Mouse (Mus musculus): ENCODE results near the gene Slx4.
"Not testable (repeated sequence)": the region's sequence is repeated elsewhere in the genome, so short reads cannot be mapped to it uniquely, and the experiment has no call there.

Slx4 gene

GRCm38 (mm10) chr16:4003489-4004398 lies at the start of gene Slx4:
TSS of gene Slx4 (minus strand) at chr16:4003770.
- DNase-seq (ENCODE audit: low spot score in 2 of 2) = peak; percentile 93 to 95

- no peak for DNase-seq (ENCODE audit: low spot score in 2 of 2)
Observed at GRCm38 (mm10) chr16:4052601-4053000, 49.0 kb upstream of the Slx4 start.

GRCm38 (mm10) chr16:4045524-4045923 lies 42.0 kb upstream of the Slx4 start:
- no peak for DNase-seq (ENCODE audit: low spot score in 2 of 2)

- DNase-seq (ENCODE audit: low spot score in 2 of 2) = no peak
Observed at GRCm38 (mm10) chr16:4044093-4044492, 40.5 kb upstream of the Slx4 start.

- no peak for DNase-seq (ENCODE audit: low spot score in 2 of 2)
Observed at GRCm38 (mm10) chr16:4041646-4042045, 38.1 kb upstream of the Slx4 start.

- DNase-seq (ENCODE audit: low spot score in 2 of 2) = no peak
Observed at GRCm38 (mm10) chr16:4040206-4040605, 36.6 kb upstream of the Slx4 start.

GRCm38 (mm10) chr16:4037690-4038089 lies 34.1 kb upstream of the Slx4 start:
- no peak for DNase-seq (ENCODE audit: low spot score in 2 of 2)

GRCm38 (mm10) chr16:4036807-4037206 lies 33.2 kb upstream of the Slx4 start, which contains the start of gene Dnase1:
TSS of gene Dnase1 (plus strand) at chr16:4036942.
- DNase-seq (ENCODE audit: low spot score in 2 of 2) = no peak

- no peak for DNase-seq (ENCODE audit: low spot score in 2 of 2)
Observed at GRCm38 (mm10) chr16:4035575-4035974, 32.0 kb upstream of the Slx4 start.

- no peak for DNase-seq (ENCODE audit: low spot score in 2 of 2)
Observed at GRCm38 (mm10) chr16:4034476-4034875, 30.9 kb upstream of the Slx4 start.

- no peak for DNase-seq (ENCODE audit: low spot score in 2 of 2)
Observed at GRCm38 (mm10) chr16:4033971-4034370, 30.4 kb upstream of the Slx4 start.

- DNase-seq (ENCODE audit: low spot score in 2 of 2) = no peak
Observed at GRCm38 (mm10) chr16:4032341-4032748, 28.8 kb upstream of the Slx4 start.

- no peak for DNase-seq (ENCODE audit: low spot score in 2 of 2)
Observed at GRCm38 (mm10) chr16:4031441-4032274, 28.1 kb upstream of the Slx4 start.

GRCm38 (mm10) chr16:4030501-4030900 lies 26.9 kb upstream of the Slx4 start:
- DNase-seq (ENCODE audit: low spot score in 2 of 2) = no peak

- DNase-seq (ENCODE audit: low spot score in 2 of 2) = no peak
Observed at GRCm38 (mm10) chr16:4029371-4029841, 25.8 kb upstream of the Slx4 start.

GRCm38 (mm10) chr16:4027211-4027610 lies 23.6 kb upstream of the Slx4 start:
- no peak for DNase-seq (ENCODE audit: low spot score in 2 of 2)

GRCm38 (mm10) chr16:4026672-4027071 lies 23.1 kb upstream of the Slx4 start:
- DNase-seq (ENCODE audit: low spot score in 2 of 2) = no peak

GRCm38 (mm10) chr16:4022719-4023118 lies 19.1 kb upstream of the Slx4 start:
- no peak for DNase-seq (ENCODE audit: low spot score in 2 of 2)

GRCm38 (mm10) chr16:4021241-4021640 lies 17.7 kb upstream of the Slx4 start:
- DNase-seq (ENCODE audit: low spot score in 2 of 2) = no peak

- DNase-seq (ENCODE audit: low spot score in 2 of 2) = not testable (repeated sequence)
Observed at GRCm38 (mm10) chr16:4017466-4017865, 13.9 kb upstream of the Slx4 start.

- DNase-seq (ENCODE audit: low spot score in 2 of 2) = not testable (repeated sequence)
Observed at GRCm38 (mm10) chr16:4016786-4017185, 13.2 kb upstream of the Slx4 start.

GRCm38 (mm10) chr16:4014040-4014668 lies 10.6 kb upstream of the Slx4 start:
- DNase-seq (ENCODE audit: low spot score in 2 of 2) = no peak
